Mouse (Mus musculus): ENCODE measurements around the gene Limk1.

The Limk1 gene

DNA sequence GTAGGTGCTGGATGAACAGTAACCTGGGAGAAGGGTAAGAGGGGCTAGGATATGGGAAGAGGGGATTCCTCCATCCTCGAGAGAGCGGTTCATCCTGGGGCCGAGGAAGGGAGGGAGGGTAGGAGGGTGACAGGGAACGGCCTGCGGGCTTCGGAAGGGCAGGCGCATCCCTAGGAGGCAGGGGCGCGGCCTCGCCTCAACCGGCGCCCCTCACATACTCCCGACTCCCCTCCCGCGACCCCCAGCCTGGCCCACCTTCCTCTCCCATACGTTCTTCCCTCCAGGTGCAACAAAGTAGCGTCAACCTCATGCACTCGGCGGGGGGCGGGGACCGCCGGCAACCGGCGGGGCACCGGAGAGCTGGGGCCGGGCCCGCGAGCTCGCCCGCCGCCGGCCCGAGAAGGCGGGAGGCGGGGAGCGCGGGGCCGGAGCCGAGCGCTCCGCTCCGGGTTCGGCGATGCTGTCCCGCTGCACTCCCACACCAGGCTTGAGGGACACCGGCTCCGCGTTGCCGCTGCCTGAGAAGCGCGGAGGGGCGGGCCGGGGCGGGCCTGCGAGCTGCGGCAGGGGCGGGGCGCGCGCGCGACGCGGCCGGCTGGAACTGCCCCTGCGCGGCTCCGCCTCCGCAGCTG is at the start of gene Limk1:
Gene Limk1 (minus strand): TSS at position 513 of the 632 bp plus-strand sequence.
- DNase-seq: no peak

DNA sequence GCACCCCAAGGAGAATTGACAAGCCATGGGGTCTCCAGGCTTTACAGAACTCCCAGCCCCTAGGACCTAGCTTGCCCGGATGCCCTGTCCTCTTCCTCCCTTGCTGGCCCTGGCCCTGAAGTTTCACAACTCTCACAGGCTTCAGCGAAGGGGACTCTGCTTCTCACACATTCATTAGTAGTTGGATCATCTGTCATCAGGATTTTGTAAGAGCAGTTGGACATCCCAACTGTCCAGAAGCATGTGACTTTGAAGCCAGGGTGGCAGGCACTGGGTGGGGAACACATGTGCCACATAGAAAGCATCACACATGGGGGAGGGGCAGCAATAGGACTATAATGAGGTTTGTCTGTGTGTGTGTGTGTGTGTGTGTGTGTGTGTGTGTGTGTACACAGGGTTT is 46.5 kb upstream of the Limk1 start:
- DNase-seq: no peak

DNA sequence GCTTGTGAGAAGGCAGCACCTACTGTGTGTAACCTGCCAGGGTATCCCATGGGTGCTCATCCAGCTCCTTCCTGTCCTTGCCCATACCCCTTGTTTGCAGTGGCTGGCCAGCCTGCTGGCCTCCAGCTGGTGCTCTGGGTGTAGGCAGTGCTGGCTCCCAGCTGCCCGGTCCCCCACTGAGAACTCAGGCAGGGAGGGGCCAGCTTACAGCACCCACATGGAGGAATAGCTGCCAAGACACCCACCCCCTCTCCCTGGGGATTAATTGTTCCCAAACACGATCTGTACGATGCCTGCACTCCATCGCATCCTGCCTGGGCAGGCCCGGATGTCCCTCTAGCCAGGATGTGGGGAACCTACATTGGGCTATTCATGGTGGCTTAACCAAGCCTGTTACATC is 45.7 kb upstream of the Limk1 start:
- no peak for DNase-seq

DNA sequence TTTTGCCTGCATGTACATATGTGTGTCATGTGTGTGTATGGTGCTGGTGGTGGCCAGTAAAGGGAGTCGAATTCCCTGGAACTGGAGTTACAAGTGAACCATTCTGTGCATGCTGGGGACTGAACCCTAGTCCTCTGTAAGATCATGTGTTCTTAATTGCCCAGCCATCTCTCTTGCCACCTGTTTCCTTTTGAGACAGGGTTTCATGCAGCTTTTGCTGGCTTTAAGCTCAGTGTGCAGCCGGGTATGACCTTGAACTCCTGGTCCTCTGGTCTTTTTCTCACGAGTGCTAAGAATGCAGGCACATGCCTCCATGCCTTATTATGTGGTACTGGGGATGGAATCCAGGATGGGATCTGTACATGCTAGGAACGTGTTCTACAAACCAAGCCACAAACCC is 44.8 kb upstream of the Limk1 start:
- DNase-seq: no peak

DNA sequence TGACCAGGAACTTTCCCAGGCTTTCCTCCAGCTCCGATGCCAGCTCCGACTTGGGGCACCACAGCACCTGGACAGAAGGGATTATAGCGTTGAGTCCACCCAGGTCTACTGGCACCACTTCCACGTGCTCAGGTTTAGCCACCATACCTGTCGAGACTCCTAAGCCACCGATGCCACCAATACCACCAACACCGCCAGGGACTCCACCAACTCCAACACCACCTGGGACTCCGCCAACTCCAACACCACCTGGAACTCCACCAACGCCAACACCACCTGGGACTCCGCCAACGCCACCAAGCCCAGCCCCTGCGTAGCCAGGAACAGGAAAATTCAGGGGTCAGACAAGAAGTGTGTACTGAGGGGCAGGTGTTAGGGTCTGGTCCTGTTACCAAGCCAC is 40.7 kb upstream of the Limk1 start:
- DNase-seq: no peak

DNA sequence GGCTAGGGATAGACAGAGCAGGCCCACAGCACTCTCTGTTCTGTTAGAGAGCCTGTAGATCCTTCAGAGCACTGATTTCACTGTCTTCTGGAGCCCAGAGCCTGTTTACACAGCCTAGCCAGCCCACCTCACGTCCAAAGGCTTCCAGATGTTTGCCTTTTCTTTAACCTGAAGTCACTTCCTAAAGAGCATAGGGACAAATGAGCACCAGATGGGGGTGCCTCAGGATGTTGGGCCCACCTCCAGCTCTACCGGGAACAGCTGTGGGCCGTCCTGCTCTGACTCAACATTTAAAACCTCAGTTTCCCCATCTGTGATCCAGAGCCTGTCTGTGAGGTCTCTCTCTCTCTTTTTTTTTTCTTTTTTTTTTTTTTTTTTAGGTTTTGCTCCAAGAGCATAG is 40.1 kb upstream of the Limk1 start:
- DNase-seq: no peak

DNA sequence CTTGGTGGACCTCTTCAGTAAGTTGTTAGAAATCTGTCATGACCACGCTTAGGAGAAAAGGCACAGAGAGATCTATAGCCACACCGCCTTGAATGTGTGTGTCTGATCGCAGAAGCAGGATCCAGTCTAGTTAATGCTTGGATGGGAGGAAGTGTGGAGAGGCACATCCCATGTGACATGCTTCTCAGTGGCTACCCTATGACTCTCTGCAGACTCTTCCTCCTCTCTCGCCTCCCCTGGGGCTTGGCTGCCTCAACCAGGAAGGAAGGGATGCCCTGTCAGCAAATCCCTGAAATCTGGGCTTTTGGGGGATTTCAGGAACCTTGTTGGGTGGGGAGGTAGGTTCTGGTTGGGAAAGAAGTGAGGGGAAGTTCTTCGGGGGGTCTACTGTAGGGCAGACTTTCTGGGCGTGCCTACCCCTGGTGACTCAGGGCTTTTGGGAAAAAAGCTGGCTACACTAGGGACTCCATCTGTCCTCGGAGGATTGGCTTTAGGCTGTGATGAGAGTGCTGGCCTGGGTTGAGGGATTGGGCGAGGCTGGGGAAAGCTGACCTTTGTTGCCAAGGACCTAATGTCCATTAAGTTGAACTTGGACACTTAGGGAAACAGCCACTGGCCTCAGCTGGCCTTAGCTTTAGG is 38.7 kb upstream of the Limk1 start:
- DNase-seq: no peak

DNA sequence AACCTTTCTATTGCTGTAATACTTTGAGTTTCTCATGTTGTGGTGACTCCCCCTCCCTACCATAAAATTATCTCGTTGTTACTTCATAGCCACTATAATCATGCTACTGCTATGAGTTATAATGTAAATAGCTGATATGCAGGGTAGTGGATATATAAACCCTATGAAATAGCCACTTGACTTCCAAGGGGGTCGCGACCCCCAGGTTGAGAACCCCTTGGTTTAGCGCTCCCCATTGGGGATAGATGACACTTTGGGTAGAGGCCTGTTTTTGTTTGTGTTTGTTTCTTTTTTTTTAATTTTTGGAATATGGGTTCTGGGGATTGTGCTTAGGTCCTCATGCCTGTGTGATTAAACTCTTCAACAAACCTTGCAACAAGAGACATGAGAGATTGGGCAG is 36.9 kb upstream of the Limk1 start:
- DNase-seq: no peak

DNA sequence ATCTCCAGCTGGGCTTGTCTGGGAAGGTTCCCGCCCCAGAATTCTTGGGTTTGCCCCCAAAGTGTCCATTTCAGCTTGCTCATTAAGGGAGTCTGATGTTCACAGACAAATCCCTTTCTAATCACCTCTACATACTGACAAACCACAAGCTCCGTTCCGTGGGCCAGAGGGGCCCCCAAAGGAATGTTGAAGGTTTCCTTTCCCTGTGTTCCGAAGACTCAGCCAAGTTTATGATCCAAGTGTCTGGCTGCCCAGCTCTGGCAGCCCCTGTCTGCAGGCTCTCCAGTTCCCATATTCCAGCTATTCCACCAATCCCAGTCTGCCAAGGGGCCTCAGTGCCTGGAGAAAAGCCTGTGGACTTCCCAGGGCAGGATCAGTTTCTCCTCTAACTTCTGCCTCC is 31.7 kb upstream of the Limk1 start:
- DNase-seq: no peak

DNA sequence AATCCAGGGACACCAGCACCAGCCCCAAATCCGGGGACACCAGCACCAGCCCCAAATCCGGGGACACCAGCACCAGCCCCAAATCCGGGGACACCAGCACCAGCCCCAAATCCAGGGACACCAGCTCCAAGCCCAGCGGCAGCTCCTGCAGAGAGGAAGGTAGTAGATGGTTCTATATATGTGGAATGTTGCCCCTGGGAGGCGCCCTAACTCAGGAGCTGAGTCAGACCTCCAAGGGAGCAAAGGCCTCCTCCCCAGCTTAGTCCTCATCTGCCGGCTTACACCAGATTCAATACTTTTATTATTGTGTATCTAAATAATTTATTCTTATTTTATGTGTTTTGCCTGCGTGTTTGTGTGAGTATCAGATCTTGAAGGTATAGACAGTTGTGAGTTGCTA is 22.7 kb upstream of the Limk1 start:
- no peak for DNase-seq

DNA sequence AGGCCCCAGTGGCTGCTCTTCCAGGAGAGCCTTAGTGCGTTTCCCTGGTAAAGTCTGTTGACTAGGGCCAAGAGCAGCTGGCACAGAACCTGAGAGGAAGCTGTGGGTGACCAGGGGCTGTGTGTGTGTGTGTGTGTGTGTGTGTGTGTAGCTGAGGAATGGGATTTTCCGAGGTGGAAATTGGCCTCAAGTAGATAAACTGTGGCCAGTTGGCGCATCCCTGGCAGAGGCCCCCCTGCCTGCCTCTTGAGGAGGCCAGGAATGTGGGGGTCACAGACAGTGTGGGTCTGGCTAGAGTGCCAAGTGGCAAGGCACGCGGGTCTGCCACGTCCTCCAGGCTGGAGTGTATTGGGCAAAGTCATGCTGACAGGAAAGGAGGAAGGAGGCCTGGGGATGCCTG is 20.9 kb upstream of the Limk1 start:
- no peak for DNase-seq

DNA sequence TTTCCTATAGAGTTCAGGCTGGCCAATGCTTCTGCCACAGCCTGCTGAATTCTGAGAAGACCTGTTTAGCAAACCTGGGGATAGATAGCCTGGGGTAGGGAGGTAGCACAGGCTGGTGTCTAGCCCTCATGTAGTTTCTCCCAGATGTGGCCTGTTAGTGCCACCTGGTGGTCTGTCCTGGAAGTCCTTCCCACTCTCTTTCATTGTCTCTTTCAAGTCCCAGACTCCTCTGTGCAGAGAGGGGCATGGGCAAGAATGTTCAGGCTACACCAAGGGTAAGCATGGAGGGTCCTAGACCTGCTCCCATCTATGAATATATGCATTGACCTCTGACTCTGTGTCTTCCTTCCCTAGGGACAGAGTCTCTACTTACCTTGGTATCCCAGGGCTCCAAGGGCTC is 15.8 kb upstream of the Limk1 start:
- peak; percentile 85 for DNase-seq

DNA sequence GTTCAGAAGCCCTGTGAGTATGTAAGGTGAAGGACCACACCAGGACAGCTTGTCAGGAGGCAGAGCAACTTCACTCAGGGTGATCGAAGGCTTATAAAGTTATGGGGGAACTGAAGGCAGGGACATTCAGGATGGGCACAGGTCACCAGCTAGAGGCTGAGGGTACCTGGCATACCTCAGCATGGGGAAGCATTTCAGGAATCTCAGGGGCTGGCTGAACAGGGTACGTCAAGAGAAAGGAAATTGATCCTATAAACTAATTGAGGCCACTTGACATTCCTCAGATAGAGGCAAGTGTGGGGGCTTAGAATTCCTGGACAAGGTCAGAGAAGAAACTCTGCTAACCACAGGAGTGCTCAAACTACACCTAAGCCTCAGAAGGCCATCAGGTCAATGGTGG is 7.1 kb upstream of the Limk1 start:
- no peak for DNase-seq

DNA sequence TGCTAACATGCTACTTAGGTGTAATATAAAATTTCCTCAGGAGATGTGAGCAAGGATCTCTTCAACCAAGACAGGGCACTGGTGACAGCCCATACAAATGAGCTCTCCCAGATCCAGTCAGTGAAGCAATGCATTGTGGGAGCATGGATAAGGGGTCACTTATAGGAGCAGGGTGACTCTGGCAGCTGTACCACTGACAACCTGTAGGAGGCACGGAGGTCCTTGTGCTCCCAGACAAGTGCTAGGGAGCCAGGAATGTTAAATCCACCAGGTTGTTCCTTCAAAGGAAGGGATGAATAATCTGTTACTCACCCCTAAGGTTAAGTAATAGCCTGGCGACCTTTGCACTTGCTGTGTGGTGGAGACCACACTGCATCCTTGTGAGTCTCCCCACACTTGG is 6.7 kb upstream of the Limk1 start:
- no peak for DNase-seq

DNA sequence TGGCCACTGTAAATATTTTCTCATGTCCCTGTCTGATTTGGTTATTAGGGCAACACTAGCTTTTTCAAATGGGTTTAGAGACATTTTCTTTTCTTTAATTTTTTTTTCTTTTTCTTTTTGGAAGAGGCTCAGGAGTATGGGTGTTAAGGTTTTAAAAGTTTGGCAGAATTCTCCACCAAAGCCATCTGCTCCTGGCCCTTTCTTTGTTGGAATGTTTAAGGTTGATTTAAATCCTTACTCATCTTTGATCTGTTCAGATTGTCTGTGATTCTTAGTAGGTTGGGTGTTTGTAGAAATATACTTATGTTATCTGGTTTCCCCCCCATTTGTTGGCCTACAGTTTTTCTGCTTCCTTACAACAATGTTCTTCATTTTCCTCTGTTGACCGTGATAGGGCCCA is 4.3 kb upstream of the Limk1 start:
- DNase-seq: no peak

DNA sequence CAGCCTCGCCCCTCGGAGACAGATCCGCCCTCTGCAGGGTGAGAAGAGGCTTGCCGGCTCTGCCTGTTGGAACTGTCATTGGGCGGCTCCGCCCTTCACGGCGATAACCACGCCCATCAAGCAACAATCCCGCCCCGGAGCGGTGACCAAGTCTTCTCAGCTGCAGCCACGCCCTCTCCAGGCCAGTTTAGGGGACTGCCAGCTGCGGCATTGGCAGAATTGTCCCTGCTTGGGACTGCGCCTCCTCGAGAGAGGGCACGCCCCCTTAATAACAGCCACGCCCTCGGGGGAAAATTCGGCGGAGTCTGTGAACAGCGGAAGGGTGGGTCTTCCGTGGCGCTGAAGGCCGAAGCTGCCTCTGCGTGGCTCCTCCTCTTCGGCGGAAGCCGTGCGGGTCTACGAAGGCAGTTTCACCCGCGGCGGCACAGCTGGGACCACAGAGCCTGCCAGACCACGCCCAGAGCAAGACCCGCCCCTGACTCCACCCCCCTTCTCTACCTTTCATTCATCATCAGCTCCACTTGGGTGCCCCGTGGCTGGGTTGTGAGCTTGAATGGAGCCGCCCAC is 403 bp upstream of the Limk1 start:
- peak; percentile 99 for DNase-seq

DNA sequence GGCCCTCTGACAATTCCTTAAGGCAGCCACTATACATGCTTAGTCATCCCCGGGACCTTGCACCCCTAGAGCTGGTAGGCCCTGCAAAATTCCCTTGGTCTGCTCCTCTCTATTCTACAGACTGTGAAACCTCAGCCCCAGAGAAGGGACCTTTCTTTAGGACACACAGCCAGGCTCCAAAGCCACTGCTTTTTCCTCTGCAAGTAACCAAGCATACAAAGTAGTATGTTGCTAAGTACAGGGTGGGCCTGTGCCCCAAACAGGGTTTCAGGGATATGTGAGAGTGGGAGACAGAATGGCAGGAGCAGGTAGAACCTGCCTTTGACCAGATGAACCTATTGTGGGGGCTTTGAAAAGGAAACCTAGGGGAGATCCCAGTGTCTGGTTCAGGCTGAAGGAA is 1.2 kb downstream of the Limk1 start:
- DNase-seq: no peak

DNA sequence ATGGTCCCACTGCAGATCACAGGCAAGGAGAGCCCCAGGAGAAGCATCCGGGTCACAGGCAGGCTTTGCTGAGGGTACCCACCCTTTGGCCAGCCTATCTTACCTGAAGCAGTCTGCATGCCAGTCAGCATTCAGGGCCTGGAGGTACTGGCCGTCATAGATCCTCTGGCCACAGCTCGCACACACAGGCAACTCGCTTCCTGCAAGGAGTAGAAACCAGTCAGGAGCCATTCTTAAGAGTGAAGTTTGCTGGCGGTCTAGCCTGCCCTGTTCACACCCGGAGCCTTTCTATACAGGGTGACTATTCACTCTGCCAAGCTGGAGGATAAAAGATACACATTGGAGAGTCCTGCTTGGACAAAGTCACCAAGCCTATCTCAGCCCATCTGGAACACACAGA is 1.9 kb downstream of the Limk1 start:
- no peak for DNase-seq

DNA sequence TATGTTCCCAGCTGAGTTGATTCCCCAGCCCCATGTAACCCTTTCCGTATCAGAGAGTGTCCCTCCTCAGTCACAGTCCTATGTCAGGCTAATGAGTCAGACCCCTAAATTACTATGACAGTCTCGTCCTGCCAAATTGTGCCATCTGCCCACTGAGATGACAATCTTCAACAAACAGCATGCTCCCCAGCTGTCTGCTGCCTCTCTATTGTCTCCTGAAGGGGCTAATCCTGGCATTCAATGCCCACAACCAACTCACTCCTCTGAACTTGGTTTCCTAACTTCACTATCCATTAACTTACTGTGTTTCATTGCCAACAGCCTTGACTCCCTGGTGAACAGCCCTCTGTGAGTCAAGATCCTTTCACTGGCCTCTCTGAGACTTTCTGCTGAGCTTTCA is 4.0 kb downstream of the Limk1 start:
- no peak for DNase-seq

DNA sequence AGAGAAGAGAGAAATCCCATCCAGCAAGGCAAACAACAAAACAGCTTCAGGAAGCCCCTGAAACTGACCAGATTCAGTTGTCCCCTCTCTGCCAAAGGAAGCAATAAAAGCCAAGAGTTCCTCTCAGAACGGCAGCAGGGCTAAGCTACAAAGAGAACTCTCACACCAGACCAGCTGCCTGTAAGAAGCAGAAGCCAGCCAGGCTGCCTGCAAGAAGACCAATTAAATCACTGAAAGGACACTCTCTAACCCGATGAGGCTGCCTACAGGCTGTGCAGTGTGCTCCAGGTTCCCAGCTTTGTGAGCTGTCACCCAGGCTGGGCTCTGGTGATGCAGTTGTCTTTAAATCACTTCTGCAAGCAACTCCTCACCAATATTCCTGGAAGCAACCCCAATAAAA is 4.6 kb downstream of the Limk1 start:
- no peak for DNase-seq

DNA sequence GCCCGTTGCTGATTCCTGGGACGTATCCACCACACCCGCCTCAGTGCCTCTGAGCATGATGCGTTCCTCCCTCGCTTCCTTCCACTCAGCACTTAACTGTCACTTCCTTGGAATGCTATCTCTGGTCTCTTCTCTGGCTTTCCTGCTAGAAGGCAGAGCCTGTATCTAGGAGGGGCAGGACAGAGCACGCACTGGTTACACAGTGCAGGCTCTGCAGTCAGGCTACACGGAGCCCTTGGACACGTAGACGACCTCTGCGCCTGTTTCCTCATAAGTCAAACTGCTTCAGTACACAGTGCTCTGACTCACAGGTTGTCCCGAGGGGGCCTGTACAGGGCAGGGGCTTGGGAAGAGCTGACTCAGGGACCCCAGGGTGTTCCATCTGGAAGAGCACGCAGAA is 8.2 kb downstream of the Limk1 start:
- DNase-seq: no peak

DNA sequence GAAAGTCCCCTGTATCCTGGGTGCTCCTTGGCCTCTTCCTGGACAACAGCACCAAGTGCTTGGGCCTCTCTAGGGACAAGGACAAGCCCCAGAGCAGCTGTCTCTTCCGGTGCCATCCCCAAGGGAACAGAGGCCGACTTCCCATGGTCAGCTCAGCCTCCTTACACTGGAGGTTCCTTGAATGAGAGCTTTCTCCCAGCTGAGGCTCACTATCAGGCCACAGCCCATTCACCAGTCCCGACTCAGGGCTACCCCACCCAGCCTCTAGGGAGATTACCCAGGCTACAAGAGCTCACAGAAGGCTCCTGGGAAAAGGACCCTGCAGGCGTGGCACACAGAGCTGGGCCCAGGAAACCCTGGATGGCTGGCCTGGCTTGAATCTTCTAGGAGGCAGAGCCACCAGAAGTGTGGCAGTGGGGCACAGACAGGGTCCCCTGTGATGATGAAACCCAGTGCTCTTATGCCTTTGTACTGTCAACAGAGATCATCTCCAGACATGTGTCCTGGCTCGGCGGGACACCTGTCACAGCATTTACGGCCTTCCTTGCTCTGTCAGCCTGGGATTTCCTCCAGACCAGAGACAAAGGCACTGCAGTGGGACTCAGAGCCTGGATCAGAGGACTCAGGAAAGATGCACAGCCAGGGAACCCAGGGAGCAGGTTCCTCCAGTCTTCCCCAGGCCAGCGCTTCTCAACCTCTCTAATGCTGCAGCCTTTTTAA is 9.4 kb downstream of the Limk1 start:
- DNase-seq: no peak

DNA sequence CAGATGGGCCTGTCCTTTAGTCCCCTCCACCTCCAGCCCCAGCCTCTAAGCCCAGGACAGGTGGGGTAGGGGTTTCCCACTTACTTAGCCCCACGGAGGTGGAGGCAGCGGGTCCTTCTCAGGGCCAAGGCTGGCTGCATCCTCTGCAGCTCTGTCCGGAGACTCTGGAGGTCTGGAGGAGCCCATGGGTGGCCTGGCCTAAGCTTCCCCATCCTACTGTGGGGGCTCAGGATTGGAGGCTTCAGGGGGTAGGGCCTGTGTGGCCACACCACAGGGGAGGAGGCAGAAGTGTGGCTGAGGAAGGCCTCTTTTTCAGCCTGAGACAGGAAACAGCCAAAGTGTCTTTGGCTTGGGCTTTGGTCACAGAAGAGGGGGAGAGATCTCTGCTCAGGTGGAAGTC is 10.4 kb downstream of the Limk1 start:
- DNase-seq: peak; percentile 20

DNA sequence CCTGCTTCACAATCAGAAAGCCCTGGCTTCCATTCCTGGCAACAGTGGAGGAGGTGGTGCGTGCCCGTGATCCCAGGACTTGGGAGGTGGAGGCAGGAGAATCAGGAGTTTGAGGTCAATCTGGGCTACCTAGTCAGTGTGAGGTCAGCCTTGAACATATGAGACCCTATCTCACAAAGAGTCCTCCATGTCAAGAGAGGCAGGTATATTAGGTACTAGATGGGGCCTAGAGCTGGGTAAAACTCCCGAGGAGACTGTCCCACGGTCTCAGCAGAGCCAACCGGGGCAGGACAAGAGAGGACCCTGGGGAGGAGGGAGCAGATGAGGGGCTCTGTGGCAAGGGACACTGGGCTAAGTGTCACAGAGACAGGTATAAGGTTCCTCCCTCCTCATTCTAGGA is 10.9 kb downstream of the Limk1 start:
- no peak for DNase-seq
